Mouse (Mus musculus) embryo, embryonic 11.5 days (tissue): ENCODE data around the gene Acsbg1.

Experiments
- DNase-seq: peaks from one replicate; pipeline ENCODE4 v3.0.0-alpha.2; 2012; ENCODE audit warnings: low read depth, low spot score

Acsbg1 gene

DNA sequence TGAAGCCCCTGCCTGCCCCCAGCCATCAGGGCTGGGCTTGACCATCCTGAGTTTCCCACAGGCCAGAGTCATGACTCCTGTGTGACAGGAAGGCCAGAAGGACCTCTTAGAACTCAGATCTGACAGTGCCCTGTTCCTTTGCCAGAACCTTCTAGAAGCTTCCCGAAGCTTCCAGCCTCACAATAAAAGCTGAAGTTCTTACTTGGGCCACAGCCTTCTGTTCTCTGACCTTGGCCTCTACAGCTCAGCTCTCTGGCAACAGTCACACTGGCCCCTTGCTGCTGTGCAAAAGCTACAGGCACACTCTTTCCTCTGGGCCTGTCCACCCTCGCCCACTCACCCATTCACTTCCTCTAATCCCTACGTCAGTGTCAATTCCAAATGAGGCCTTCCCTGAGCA is 10.3 kb upstream of the Acsbg1 start:
- no peak for DNase-seq

DNA sequence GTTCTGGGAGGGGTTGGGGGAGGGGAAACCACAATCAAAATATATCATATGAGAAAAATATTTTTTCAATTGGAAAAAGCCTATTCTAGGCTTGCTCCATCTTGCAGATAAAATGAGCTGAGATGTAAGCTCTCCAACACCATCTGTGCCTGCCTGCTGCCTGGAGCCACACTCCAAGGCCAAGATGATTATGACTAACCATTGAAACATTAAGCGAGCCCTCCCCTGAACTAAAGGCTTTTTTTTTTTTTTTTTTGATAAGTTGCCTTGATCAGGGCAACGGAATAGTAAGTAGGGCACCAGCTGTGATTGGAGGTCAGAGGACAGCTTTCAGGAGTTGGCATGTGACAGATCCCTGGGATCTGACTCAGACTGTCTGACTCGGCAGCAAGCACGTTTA is 6.8 kb upstream of the Acsbg1 start:
- DNase-seq = no peak

DNA sequence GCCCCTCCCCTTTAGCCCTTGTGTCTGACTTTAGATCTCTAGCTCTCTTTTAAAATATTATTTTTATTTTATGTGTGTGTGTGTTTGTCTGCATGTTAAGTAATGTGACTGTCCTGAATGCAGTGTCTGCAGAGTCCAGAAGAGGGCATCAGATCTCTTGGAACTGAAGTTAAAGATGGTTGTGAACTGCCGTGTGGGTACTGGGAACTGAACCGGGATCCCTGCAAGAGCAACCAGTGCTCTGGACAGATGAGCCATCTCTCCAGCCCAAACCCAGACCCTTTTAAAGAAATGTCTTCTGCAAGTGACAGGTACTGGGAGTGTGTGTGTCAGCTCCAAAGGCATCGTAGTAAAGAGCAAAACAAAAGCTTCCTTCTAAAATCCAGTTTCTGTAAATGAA is 4.4 kb upstream of the Acsbg1 start:
- no peak for DNase-seq

DNA sequence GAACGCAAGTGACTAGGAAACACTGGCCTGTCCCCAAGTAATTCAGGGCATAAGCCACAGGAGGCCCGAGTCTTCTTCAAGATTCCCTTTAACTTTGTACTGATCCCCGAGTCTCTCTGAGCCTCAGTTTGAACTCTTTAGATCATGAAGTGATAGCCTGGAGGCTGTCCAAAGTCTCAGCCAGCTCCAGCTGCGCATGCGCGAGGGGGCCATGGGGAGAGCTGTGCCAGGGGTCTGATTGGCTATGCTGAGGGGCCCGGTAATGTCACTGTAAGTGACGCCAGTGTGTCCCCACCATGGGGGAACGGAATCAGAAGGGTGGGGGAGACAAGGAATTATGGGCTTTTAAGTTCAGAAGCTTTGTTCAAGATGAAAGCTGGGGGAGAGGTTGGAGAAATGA is 2.7 kb upstream of the Acsbg1 start:
- no peak for DNase-seq

DNA sequence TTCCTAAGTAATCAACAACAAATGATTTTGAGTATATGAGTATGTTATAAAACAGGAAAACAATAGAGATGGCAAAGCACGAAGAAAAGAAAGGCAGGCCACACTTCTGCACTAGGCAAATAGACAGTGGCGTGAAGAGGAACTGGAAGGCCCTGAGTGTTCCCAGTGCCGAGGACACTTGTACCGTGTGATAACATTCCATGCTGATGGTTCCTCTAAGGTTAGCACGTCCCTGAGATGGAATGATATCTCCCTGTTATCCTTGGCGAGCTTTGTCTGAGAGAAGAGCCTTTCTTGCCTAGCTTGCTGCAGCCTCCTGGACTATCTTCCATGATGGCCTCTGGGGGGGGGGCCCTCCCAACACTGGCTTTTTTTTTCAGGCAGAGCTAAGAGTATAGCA is 2.9 kb downstream of the Acsbg1 start:
- no peak for DNase-seq

DNA sequence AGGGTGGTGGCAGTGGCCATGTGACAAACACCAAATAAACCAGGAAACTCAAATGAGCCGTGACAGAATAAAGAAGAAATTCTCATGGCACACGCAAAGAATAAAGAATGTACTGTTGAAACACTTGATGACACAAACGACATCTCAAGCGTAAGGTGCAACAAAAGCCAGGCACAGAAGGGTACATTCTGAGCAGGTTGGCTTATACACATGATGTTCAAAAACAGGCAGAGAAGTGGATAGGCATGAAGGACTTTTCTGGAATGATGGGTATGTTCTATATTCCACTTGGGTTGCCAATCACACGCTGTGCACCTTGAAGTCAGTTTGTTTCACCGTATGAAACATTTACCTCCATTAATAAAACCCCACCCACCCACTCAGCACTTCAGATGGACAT is 5.3 kb downstream of the Acsbg1 start:
- DNase-seq = no peak

DNA sequence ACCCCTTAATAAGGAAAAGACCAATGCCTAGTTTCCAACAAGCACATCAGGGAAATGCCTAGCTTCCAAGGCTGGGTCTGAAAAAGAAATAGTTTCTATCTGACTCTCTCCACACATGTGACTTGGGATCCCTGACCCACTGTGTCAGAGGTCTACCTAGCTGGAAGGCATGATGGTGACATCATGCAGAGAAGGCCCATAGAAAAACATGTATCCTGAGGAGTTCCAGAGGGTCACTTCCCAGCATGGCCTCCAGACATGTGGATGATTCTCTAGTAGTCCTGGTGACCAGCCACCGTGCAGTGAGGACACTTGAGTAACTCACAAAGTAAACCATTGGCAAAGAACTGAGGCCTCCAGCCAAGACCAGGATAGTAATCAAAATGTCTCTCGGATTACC is 5.8 kb downstream of the Acsbg1 start:
- DNase-seq = no peak

DNA sequence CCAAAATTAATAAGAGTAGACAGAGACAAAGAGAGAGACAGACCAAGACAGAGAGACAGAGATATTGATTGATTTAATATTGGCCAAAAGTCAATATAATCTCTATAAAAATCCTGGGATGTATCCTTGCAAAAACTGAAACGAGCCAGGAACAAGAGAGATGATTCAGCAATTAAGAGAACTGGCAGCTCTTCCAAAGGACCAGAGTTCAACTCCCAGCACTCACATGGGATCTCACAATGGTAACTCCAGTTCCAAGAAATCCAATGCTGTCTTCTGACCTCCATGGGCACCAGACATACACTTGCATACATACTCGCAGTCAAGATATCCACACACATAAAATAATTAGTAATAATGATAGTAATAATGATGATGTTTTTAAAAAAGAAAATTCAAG is 8.9 kb downstream of the Acsbg1 start:
- DNase-seq = no peak

DNA sequence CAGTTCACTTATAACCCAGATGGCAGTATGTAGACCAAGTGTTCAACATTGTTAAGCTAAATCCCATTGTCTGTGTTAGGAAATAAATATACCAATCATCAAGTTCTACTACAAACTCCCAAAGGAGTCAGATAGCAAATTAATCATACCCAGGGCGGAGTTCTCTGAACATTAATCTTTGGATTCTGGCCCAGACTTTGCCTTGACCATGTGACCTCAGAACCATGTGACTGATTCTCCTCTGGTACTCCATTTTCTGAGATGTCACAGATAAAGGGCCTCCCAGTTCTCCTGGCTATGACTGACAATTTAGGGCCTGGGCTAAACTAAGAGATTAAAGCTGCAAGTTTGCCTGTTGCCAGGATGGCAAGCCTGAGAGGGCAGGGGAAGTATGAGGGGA is 12.3 kb downstream of the Acsbg1 start:
- DNase-seq = no peak

DNA sequence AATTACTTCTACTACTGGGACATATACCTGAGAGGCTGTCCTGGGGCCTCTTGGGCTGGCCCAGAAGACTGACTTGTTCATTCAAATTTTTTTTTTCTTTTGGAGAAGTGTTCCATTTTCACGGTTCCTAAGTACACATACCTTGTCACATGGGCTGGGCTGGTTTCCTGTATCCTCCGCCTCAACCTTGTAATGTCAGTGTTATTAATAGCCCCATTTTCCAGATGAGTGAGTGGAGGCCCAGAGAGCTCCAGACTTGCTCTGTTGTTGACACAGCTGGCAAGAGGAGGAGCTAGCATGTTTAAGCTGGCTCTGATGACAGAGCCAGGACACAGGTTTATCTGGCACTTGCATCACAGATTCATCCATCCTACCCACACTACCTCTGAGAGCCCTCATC is 14.2 kb downstream of the Acsbg1 start:
- DNase-seq = no peak

DNA sequence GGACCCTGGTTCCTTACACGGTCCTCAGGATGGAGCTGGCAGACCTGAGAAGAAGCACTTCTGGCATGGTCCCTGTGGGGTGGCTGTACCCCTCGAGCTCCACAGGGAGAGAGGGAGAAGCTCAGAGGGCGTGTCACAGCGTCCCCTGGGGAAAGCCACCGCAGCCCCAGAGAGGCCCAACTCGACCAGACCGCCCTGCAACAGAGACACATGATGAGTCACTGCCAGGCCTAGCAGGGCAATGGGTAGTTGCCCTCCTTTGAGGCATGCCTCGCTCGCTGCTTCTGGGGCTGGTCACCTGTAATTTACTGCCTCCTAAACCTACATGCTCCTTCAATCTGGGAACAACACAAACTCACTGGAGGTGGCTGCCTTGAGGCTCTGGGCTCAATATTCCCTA is 15.4 kb downstream of the Acsbg1 start:
- DNase-seq = no peak

DNA sequence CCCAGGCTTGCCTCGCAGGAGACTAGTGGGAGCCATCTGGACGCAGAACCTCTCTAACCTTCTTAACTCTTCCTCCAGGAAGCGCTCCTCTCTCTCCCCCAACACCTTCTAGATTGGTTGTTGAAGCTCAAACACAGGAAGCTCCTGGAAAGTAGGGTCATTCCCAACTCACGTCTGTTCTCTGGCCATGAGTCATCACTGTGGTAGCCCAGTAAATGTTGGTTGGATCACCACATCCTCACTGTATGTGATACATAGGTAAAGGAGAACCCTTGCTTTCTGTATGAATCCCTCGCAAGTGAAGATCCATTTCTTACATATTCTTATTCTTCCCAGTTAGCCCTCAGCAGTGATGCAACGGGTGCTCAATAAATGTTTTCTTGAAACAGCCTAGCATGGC is 16.1 kb downstream of the Acsbg1 start:
- DNase-seq = no peak

DNA sequence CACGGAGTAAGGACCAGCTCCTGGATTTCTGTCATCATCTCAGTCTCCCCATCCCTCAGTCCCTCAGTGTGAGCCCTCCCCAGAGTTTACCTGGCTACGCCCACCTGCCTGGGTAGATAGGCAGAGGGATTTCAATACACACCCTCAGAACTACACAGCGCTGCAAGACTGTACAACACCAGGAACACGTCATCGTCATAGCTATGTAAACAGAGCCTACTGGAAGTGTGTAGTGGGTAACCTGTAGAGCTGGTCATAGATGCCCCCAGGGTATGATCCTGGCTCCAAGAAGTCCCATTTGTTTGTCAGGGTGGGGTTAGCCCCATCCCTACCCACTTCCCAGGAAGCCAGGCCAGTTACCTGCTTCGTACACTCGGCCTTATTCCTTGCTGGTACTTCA is 18.5 kb downstream of the Acsbg1 start:
- DNase-seq = no peak

DNA sequence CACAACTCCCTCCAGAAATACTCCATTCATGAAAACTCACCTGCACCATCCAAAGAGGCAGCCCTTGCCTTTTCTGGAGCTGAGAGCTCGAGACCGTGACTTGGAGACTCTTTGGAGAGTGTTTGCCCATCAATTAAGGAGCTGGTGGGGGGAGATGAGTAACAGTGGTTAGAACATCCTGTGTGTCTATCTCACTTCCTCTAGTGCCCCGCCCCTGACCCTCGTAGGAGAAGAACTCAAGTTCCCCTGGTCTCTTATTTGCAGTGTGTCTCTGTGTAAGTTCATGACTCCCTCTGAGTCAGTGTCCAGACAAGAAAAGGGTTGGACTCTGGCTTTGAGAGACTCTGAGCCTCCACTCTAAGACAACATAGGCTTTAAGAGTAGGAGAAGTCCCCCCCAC is 19.1 kb downstream of the Acsbg1 start:
- no peak for DNase-seq

DNA sequence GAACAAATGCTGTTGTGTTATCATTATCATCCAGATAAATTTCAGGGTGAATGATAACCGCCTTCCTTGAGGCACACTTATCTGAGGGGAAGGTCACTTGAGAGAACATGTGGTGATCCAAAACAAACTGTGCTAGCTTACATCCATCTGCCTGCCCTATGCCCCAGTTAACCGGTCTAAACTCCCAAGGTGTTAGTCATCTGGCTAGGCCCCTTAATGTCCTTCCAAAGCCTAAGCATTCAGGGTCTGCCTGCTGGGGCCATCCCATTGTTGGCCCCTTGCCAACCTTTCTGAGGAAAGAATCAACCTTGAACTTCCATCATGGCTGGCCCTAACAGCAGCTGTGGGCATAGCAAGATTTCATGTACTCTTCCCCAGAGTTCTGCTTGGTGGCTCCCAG is 19.5 kb downstream of the Acsbg1 start:
- DNase-seq = no peak

DNA sequence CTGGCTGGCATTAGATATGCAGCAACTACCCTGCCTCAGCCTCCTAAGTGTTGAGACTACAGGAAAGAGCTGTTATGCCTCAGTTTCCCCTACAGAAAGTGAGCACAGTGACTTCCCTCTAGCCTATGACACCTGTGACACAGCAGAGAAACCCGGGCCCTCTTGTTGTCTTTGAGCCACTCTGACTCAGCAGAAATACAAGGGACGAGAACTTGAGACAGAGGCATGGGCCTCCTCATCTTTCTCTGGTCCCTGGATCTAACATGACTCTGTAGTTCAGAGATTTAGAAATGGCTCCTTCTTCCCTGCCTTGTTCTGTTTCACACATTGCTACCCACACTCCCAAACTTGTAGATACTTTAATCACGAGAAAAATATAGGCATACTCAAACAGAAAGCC is 20.1 kb downstream of the Acsbg1 start:
- no peak for DNase-seq

DNA sequence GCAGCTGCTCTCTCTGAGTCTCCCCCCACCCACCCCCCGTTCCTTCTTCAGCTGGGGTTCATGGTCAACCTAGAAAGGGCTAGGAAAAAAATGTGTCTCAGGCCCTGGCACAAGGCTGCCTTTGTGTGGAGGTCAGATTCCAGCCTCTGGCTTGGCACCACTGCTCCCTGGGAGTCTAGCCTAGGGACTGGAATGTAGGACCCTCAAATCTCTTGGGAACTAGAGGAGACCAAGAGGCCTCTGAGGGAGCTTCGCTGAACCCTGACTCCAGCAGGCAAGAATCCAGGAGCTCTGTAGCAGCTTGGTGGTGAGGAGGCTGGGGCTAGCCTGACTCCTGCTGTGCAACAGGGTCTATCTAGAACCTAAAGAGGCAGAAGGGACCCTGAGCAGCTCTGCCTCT is 22.5 kb downstream of the Acsbg1 start:
- DNase-seq = no peak

DNA sequence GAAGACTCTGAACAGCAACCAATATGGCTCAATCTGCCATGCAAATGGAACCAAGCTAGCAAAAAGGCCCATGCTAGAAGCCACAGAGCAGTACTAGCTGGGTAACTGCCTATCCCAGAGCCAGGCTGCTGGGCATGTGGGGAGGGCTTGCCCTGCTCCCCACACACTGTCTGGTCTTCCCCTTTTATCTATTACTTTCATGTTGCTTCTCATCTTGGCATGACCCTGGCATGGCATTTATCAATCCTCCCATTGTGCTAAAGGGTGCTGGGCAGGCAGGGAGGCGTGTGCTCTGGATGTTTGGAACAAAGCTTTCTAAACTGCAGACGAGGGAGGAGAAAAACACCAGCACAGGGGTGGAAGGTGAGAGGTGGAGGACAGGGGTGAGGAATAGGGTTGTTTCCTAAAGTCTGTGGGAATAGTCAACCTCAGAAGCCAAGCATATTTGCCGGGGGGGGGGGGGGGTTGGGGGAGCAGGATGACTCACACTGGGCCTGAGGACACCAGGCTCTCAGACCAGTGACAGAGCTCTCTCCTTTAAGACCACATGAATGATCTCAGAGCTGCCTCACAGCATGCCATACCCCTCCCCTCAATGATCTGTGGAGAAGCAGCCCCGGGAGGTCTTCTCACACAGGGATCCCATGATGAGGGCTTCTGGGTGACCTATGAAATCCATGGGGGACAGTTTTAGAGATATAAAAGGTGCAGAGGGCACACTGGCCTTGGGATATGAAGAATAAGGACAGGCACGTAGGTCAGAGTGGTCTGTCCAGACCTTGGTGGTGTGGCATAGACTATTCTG is 24.0 kb downstream of the Acsbg1 start:
- DNase-seq = no peak

DNA sequence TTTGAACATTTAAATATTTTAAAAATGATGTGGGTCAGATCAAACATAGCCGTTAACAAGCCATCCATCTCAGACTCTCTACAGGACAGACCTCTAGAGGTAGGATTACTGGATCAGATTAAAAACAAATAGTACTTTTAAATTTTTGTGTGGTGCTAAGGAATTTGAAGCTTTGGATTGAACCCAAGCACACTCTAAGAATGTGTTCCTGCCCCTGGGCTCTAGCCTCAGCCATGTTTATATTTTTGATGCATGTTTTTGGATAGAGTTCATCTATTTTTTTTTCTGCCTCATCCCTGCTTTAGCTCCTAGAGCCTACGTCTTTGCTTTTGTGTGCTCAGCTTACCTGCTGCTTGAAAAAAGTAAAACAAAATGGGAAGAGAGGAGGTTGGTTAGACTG is 28.3 kb downstream of the Acsbg1 start:
- DNase-seq = no peak

DNA sequence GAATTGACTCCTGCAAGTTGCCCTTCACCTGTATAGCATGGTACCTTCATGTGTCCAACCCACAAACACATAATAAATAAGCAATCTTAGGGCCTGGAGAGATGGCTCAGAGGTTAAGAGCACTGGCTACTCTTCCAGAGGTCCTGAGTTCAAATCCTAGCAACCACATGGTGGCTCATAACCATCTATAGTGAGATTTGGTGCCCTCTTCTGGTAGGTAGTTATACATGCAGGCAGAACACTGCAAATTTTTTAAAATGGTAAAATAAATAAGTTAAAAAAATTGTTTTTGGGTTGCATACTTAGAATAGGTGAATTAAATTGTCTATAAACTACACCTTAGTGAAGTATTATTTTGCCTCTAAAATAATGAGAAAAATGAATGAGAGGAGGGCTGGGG is 30.8 kb downstream of the Acsbg1 start:
- no peak for DNase-seq

DNA sequence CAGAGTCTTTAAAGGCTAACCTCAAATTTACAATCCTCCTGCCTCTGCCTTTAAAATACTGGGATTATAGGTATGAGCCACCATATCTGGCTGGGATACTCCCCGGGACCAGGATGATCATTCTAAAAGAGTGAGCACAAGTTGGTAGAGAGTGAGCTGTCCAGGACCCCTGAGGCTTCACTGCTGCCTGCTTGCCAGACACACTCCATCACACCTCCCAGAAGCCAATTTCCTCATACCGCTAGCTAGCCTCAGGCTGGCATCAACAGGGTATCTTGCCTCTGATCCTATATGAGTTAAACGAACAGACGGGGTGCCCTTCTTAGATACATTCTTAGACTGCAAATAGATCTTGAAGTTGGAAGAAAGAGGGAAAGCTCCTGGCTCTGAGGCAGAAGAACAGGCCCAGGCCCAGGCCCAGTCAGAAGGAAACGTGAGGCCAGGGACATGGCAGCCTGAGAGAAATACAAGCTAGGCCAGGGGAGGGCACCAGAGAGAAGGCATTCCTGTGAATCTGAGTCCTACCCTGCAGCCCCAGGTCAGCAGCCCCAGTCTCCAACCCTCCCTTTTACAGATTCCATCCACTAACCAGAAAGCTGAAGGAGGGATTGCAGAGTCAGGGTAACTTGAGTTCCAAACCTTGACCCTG is 31.9 kb downstream of the Acsbg1 start:
- DNase-seq = no peak

DNA sequence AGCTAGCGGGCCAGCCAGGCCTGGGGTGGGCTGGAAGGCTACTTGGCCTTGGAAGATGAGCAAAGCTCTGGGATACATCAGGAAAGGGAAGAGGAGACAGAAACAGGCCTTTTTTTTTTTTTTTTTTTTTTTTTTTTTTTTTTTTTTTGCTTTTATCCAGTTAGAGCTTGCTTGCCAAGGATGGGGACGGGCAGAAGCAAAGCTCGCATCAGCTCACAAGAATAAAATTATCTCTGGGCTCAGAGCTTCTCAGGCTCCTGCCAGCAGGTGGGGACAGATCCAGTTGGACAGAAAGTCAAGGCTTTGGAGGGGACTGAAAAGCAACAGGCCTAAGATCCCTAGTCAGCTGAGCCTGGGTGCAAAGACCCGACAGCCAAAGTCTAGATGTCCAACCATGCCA is 32.9 kb downstream of the Acsbg1 start:
- no peak for DNase-seq

DNA sequence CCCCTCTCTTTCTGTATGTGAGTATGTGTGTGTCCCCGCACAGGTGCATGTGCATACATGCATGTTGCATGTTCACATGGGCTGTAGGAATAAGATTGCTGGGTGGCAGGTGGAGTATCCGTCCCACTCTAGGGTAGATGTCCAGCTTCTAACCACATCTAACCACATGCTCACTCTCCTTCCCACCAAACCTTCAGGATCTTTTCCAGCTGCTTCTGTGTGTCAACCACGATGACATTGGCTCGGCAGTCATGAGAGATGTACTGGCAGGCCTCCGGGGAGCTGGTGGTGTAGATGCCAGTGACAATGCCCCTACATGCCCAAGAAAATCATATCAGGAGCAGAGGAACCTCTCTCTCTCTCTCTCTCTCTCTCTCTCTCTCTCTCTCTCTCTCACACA is 34.4 kb downstream of the Acsbg1 start:
- no peak for DNase-seq
